Mouse (Mus musculus): ENCODE measurements around the gene Prr14l. TPM values are rescaled to one million over a fixed set of nuclear protein-coding genes. Genes with fewer than 3 reads are reported as not detected.
A peak's percentile ranks its signal among the peaks of the same experiment; 100 is the strongest.
"Not testable (repeated sequence)": the region's sequence is repeated elsewhere in the genome, so short reads cannot be mapped to it uniquely, and the experiment has no call there.

The Prr14l gene
- total RNA-seq, 4 experiments from 2014 or later = 3.9 to 4.9 (median 4.2) TPM

GRCm38 (mm10) chr5:32786454-32786853 is 67.6 kb downstream of the Prr14l start:
- not testable (repeated sequence) for DNase-seq (ENCODE audit: low spot score in 2 of 2)

GRCm38 (mm10) chr5:32785313-32785915 is 68.6 kb downstream of the Prr14l start, which contains the start of gene Pisd:
Gene Pisd (minus strand): TSS chr5:32785646.
- peak; percentile 88 to 91 for DNase-seq (ENCODE audit: low spot score in 2 of 2)

GRCm38 (mm10) chr5:32784726-32785125 is 69.3 kb downstream of the Prr14l start:
- DNase-seq (ENCODE audit: low spot score in 2 of 2) = no peak

GRCm38 (mm10) chr5:32781596-32781995 is 72.5 kb downstream of the Prr14l start:
- DNase-seq (ENCODE audit: low spot score in 2 of 2) = no peak

GRCm38 (mm10) chr5:32778168-32778567 is 75.9 kb downstream of the Prr14l start:
- no peak for DNase-seq (ENCODE audit: low spot score in 2 of 2)

GRCm38 (mm10) chr5:32772361-32772760 is 81.7 kb downstream of the Prr14l start:
- DNase-seq (ENCODE audit: low spot score in 2 of 2) = no peak

GRCm38 (mm10) chr5:32767636-32768373 is 86.3 kb downstream of the Prr14l start:
- DNase-seq (ENCODE audit: low spot score in 2 of 2) = no peak

GRCm38 (mm10) chr5:32767004-32767403 is 87.1 kb downstream of the Prr14l start:
- DNase-seq (ENCODE audit: low spot score in 2 of 2) = no peak

GRCm38 (mm10) chr5:32761566-32762140 is 92.4 kb downstream of the Prr14l start:
- no peak for DNase-seq (ENCODE audit: low spot score in 2 of 2)

GRCm38 (mm10) chr5:32760787-32761186 is 93.3 kb downstream of the Prr14l start:
- no peak for DNase-seq (ENCODE audit: low spot score in 2 of 2)

- not testable (repeated sequence) for DNase-seq (ENCODE audit: low spot score in 2 of 2)
Measured at GRCm38 (mm10) chr5:32760352-32760751, 93.7 kb downstream of the Prr14l start.

GRCm38 (mm10) chr5:32759662-32760061 is 94.4 kb downstream of the Prr14l start:
- DNase-seq (ENCODE audit: low spot score in 2 of 2) = no peak

- DNase-seq (ENCODE audit: low spot score in 2 of 2) = no peak
Measured at GRCm38 (mm10) chr5:32756141-32756540, 97.9 kb downstream of the Prr14l start.

GRCm38 (mm10) chr5:32751736-32752135 is 102.3 kb downstream of the Prr14l start:
- no peak for DNase-seq (ENCODE audit: low spot score in 2 of 2)

GRCm38 (mm10) chr5:32748936-32749335 is 105.1 kb downstream of the Prr14l start:
- DNase-seq (ENCODE audit: low spot score in 2 of 2) = no peak

GRCm38 (mm10) chr5:32747650-32748375 is 106.2 kb downstream of the Prr14l start:
- peak; percentile 14 to 22 for DNase-seq (ENCODE audit: low spot score in 2 of 2)

- peak; percentile 73 to 79 for DNase-seq (ENCODE audit: low spot score in 2 of 2)
Measured at GRCm38 (mm10) chr5:32745705-32746655, 108.1 kb downstream of the Prr14l start.

GRCm38 (mm10) chr5:32742149-32742548 is 111.9 kb downstream of the Prr14l start:
- no peak for DNase-seq (ENCODE audit: low spot score in 2 of 2)

GRCm38 (mm10) chr5:32741377-32741776 is 112.7 kb downstream of the Prr14l start:
- DNase-seq (ENCODE audit: low spot score in 2 of 2) = not testable (repeated sequence)

- not testable (repeated sequence) for DNase-seq (ENCODE audit: low spot score in 2 of 2)
Measured at GRCm38 (mm10) chr5:32740850-32741249, 113.2 kb downstream of the Prr14l start.

- no peak for DNase-seq (ENCODE audit: low spot score in 2 of 2)
Measured at GRCm38 (mm10) chr5:32740138-32740537, 113.9 kb downstream of the Prr14l start.
